Mouse (Mus musculus) ES-Bruce4 (cell line): ENCODE measurements around the gene Atmin.

Experiments
- CTCF ChIP-seq: IDR thresholded peaks from one replicate; pipeline ENCODE4 v1.8.1; 2011; ENCODE audit warnings: low read depth, low read length
- EP300 ChIP-seq: IDR thresholded peaks from 2 replicates; pipeline ENCODE4 v1.6.1; 2011; ENCODE audit warnings: low read depth, low read length; ENCODE audit not compliant: insufficient read depth
- POLR2A ChIP-seq: IDR thresholded peaks from one replicate; pipeline ENCODE4 v1.8.1; 2011; ENCODE audit warnings: low read length; ENCODE audit not compliant: insufficient read depth

DNA sequence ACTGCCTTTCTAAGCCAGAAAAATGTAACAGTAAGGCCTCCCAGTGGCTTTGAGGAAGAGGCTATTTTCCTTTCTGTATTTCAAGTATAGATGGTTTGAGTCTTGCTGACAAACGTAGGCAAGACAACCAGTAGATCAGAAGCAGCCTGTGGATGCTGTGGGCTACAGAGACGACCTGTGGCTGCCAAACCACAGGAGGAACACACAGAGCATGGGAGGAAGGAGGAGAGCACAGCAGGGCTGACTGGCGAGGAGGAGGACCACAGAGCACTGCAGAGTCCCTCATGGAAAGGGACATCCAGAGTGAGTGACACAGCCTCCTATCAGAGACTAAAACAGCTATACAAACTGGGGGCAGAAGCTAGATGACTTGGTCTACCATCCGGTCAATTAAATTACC, 37.9 kb upstream of the Atmin start:
- TF ChIP-seq POLR2A = no peak
- no peak for TF ChIP-seq CTCF
- no peak for TF ChIP-seq EP300
